Mouse (Mus musculus) hindbrain, postnatal 0 days (tissue): ENCODE data around the gene Dnajb4. TPM values are rescaled to one million over a fixed set of nuclear protein-coding genes. Genes with fewer than 3 reads are reported as not detected.
"Not testable (repeated sequence)": the region's sequence is repeated elsewhere in the genome, so short reads cannot be mapped to it uniquely, and the experiment has no call there.

Experiments used
- ATAC-seq: fragments of 200-750 bp; cut with Nextera tagmentation; 2 replicates; pipeline ENCODE4 v1.8.0; 2017; ENCODE audit warnings: mild to moderate bottlenecking, moderate TSS enrichment, moderate library complexity
- DNase-seq: peaks from one replicate; pipeline ENCODE4 v3.0.0-alpha.2; 2015; ENCODE audit warnings: low spot score
- H3K27ac ChIP-seq: fragments of 300-500 bp; sonication (generic); 2 replicates; pipeline ENCODE4 v1.5.1; 2014; ENCODE audit warnings: mild to moderate bottlenecking
- H3K27me3 ChIP-seq: fragments of 300-500 bp; sonication (generic); 2 replicates; pipeline ENCODE4 v1.6.1; 2014; ENCODE audit warnings: low read length, mixed read lengths; ENCODE audit not compliant: insufficient read depth
- H3K36me3 ChIP-seq: fragments of 300-500 bp; sonication (generic); 2 replicates; pipeline ENCODE4 v1.6.1; 2014; ENCODE audit warnings: low read length, mixed read lengths; ENCODE audit not compliant: insufficient read depth
- H3K4me1 ChIP-seq: fragments of 300-500 bp; sonication (generic); 2 replicates; pipeline ENCODE4 v1.6.1; 2014; ENCODE audit warnings: antibody characterized with exemption, low read length, mixed read lengths; ENCODE audit not compliant: insufficient read depth
- H3K4me2 ChIP-seq: fragments of 300-500 bp; sonication (generic); 2 replicates; pipeline ENCODE4 v1.6.1; 2014; ENCODE audit warnings: low read depth, mild to moderate bottlenecking, low read length, moderate library complexity, mixed read lengths
- H3K4me3 ChIP-seq: fragments of 300-500 bp; sonication (generic); 2 replicates; pipeline ENCODE4 v1.5.1; 2014; ENCODE audit warnings: low read length
- H3K9ac ChIP-seq: fragments of 300-500 bp; sonication (generic); replicated peaks from 2 replicates; pipeline ENCODE4 v1.6.1; 2014; ENCODE audit warnings: mild to moderate bottlenecking, low read length, moderate library complexity, mixed read lengths
- H3K9me3 ChIP-seq: fragments of 300-500 bp; sonication (generic); 2 replicates; pipeline ENCODE4 v1.6.1; 2016; ENCODE audit warnings: low read length, mixed read lengths
- CTCF ChIP-seq: IDR thresholded peaks from 2 replicates; pipeline ENCODE4 v1.5.1; 2016; ENCODE audit warnings: antibody characterized with exemption, control low read depth, low read depth
- WGBS: fragments of 180-500 bp; shearing (Covaris S2); extraction: QIAGEN DNeasy Blood & Tissue Kit; methylation state at CpG from one replicate; pipeline ENCODE4 v1.1.7; 2014; 5-methylcytosine and 5-hydroxymethylcytosine counted together
- polyA plus RNA-seq: library from polyadenylated mRNA; unstranded; fragments of >200 nt; fragmentation: Nextera tagmentation; extraction: Ambion mirVana; gene quantifications from 2 replicates; pipeline ENCODE4 v1.2.1, GENCODE M21; 2015
- total RNA-seq: library from RNA; depleted of rRNA; stranded (reverse); fragments of >200 nt; gene quantifications from 2 replicates; pipeline ENCODE4 v1.2.3, GENCODE M21; 2014

Gene Dnajb4
- total and polyA plus RNA-seq, 2 experiments from 2014 or later, result 40.8 to 47.8 TPM

DNA sequence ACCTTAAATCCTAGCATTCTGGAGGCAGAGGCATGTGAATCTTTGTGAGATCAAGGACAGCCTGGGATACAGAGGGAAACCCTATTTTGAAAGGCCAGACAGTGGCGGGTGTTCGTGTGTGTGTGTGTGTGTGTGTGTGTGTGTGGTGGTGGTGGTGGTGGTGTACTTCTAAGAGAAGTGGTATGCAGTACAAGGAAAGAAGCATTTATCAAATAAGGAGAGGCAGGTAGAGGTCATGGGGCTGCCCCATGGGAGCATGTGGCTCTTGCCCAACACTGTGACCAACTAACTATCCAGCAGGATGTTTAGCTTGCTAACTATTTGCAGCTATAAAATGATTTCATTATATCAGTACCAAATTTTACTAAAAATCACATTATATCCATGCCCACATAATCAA, 8.5 kb downstream of the Dnajb4 start:
- no peaks in the 10 kb centered on the region for H3K36me3 ChIP-seq
- DNase-seq, result no peak
- no peak overlapping the region for H3K27ac ChIP-seq
- no peak for TF ChIP-seq CTCF
- H3K4me3 ChIP-seq, result no peak overlapping the region
- no peak overlapping the region for H3K9ac ChIP-seq
- no peaks in the 10 kb centered on the region for H3K9me3 ChIP-seq
- 91% methylated on average over 2 of the region's 2 CpGs for WGBS
- H3K4me1 ChIP-seq, result no peaks in the 10 kb centered on the region
- H3K4me2 ChIP-seq, result no peak overlapping the region
- ATAC-seq, result no peak
- no peaks in the 10 kb centered on the region for H3K27me3 ChIP-seq

GRCm38 (mm10) chr3:152201181-152201580, 8.9 kb downstream of the Dnajb4 start:
- H3K36me3 ChIP-seq, result no peaks in the 10 kb centered on the region
- H3K4me1 ChIP-seq, result no peaks in the 10 kb centered on the region
- H3K9ac ChIP-seq, result no peak overlapping the region
- no peak for TF ChIP-seq CTCF
- no peaks in the 10 kb centered on the region for H3K9me3 ChIP-seq
- no peak overlapping the region for H3K4me2 ChIP-seq
- DNase-seq, result no peak
- 94% methylated on average over 3 of the region's 3 CpGs for WGBS
- H3K27me3 ChIP-seq, result no peaks in the 10 kb centered on the region
- no peak overlapping the region for H3K27ac ChIP-seq
- ATAC-seq, result no peak
- H3K4me3 ChIP-seq, result no peak overlapping the region

GRCm38 (mm10) chr3:152199125-152199524, 11.0 kb downstream of the Dnajb4 start:
- no peak for TF ChIP-seq CTCF
- H3K27ac ChIP-seq, result no peak overlapping the region

DNA sequence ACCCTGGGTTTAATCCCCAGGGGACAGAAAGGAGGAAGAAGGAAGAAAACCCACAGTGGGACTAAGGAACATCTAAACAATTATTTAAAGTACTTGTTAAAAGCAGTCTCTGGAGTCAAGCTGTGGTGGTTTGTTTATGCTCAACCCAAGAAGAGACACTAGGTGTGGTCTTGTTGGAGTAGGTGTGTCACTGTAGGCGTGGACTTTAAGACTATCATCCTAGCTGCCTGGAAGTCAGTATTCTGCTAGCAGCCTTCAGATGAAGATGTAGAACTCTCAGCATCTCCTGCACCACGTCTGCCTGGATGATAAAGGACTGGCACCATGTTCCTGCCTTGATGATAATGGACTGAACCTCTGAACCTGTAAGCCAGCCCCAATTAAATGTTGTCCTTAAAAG, 12.9 kb downstream of the Dnajb4 start:
- 39% methylated on average over 2 of the region's 2 CpGs for WGBS
- H3K9me3 ChIP-seq, DNase-seq, ATAC-seq, H3K9ac ChIP-seq, H3K4me3 ChIP-seq, H3K36me3 ChIP-seq, H3K27ac ChIP-seq, H3K4me1 ChIP-seq, H3K27me3 ChIP-seq, H3K4me2 ChIP-seq: not testable (repeated sequence)

More at GRCm38 (mm10) chr3:152199125-152199524, 11.0 kb downstream of the Dnajb4 start:
- H3K36me3 ChIP-seq, result no peaks in the 10 kb centered on the region
- H3K9me3 ChIP-seq, result no peaks in the 10 kb centered on the region
- H3K4me3 ChIP-seq, result no peak overlapping the region
- H3K4me2 ChIP-seq, result no peak overlapping the region
- no peaks in the 10 kb centered on the region for H3K27me3 ChIP-seq
- DNase-seq (no peak), ATAC-seq (no peak)
- H3K9ac ChIP-seq, result no peak overlapping the region
- 69% methylated on average over 3 of the region's 3 CpGs for WGBS
- no peaks in the 10 kb centered on the region for H3K4me1 ChIP-seq

DNA sequence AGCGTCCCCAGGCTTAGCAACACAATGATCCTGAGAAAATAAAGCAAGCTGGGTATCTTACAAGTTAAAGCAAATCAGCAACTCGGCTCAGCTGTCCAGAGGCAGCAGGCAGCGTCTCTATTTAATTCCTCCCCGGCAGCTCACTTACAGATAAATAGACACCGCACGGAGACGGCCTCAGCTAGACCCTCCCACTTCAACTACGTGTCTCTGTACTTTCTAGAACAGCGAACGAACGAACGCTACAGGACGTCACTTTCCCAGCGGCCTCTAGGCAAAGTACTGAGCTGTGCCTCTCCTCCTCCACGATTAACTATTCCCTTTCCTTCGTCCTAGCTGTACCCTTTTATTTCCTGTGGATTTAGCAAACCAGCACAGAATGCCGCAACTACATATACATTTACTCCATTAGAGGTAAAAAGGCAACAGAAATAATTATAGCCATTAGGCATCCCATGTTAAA, 16.4 kb downstream of the Dnajb4 start:
- no peaks in the 10 kb centered on the region for H3K9me3 ChIP-seq
- no peaks in the 10 kb centered on the region for H3K36me3 ChIP-seq
- WGBS, result under 1% methylated on average over 17 of the region's 17 CpGs
- H3K4me2 ChIP-seq, result peak overlapping the region; percentile 74
- peak; percentile 99 for ATAC-seq
- H3K4me3 ChIP-seq, result peak overlapping the region; percentile 59
- no peaks in the 10 kb centered on the region for H3K27me3 ChIP-seq
- peaks cover 4% of the 10 kb centered on the region; the same call in 1 of the 2 replicates for H3K4me1 ChIP-seq
- DNase-seq, result peak; percentile 95
- peak; percentile 27 for TF ChIP-seq CTCF
- H3K9ac ChIP-seq, result peak overlapping the region; percentile 56
- peak overlapping the region; percentile 77 for H3K27ac ChIP-seq

GRCm38 (mm10) chr3:152193177-152193576, 16.9 kb downstream of the Dnajb4 start:
- TF ChIP-seq CTCF, result no peak
- H3K27ac ChIP-seq, result peak overlapping the region; percentile 77
- ATAC-seq (no peak), DNase-seq (no peak)
- peak overlapping the region; percentile 56 for H3K9ac ChIP-seq
- WGBS, result 4% methylated on average over 7 of the region's 7 CpGs
- H3K36me3 ChIP-seq, result no peaks in the 10 kb centered on the region
- H3K4me1 ChIP-seq, result peaks cover 4% of the 10 kb centered on the region; the same call in 1 of the 2 replicates
- peak overlapping the region; percentile 59 for H3K4me3 ChIP-seq
- H3K27me3 ChIP-seq, result no peaks in the 10 kb centered on the region
- H3K9me3 ChIP-seq, result no peaks in the 10 kb centered on the region
- H3K4me2 ChIP-seq, result peak overlapping the region; percentile 74

- 25% methylated on average over 9 of the region's 11 CpGs for WGBS
- no peaks in the 10 kb centered on the region for H3K27me3 ChIP-seq
- TF ChIP-seq CTCF, result no peak
- H3K4me1 ChIP-seq, result peaks cover 4% of the 10 kb centered on the region; the same call in 1 of the 2 replicates
- DNase-seq (peak; percentile 59), ATAC-seq (0 out of 2 replicates have a peak, but pooled peaks have one; percentile 27)
- H3K4me2 ChIP-seq, result peak overlapping the region; percentile 74
- H3K36me3 ChIP-seq, result no peaks in the 10 kb centered on the region
- peak overlapping the region; percentile 47 for H3K9ac ChIP-seq
- no peaks in the 10 kb centered on the region for H3K9me3 ChIP-seq
- peak overlapping the region; percentile 48 for H3K4me3 ChIP-seq
- H3K27ac ChIP-seq, result peak overlapping the region; percentile 60; the same call in 1 of the 2 replicates
Observed at GRCm38 (mm10) chr3:152192238-152192931, 17.7 kb downstream of the Dnajb4 start.
